Mouse (Mus musculus): Measurements from ENCODE around the gene Ms4a4a. TPM values are rescaled to one million over a fixed set of nuclear protein-coding genes. Genes with fewer than 3 reads are reported as not detected.

Gene Ms4a4a
- polyA plus RNA-seq (2014; fragmentation: Nextera tagmentation; extraction: Ambion mirVana): 2.6 TPM in 1 of 2 replicates, not detected in the other

DNA sequence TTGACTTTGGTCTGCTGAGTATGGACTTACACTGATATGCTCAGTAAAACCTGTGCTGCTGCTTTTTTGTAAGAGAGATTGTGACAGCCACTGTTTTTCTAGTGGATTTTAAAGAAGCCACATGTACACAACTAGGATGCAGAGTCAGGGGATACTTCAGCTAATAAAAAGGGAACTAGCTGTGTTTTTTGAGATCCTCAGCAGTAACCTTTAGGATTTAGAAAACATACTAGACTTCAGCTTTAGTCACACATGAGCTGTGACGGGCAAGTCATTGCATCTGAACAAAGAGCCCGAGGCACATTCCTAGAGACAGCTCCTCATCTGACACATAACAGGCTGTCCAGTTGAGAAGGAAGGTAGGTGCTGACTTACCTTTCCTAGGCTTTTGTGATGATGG, at the start of gene Ms4a4a:
TSS of gene Ms4a4a (plus strand) at position 251 of the 400 bp plus-strand sequence.
- Histone ChIP-seq H3K9ac (replicated peaks; ENCODE audit: low read depth, low read length) (no peak within 1 kb of the TSS), H3K4me2 (ENCODE audit: low read depth, low read length) (no peak within 1 kb of the TSS), H3K4me1 (ENCODE audit: control insufficient read depth, insufficient read depth, low read length) (no peaks in the 10 kb centered on the region), H3K27ac (ENCODE audit: low read depth, low read length) (no peak within 1 kb of the TSS), H3K27me3 (ENCODE audit: control insufficient read depth, insufficient read depth, low read length) (no peaks in the 10 kb centered on the region), H3K4me3 (ENCODE audit: low read depth, low read length) (no peak within 1 kb of the TSS), H3K9me3 (ENCODE audit: control insufficient read depth, low read length) (no peaks in the 10 kb centered on the region), H3K36me3 (ENCODE audit: control insufficient read depth, insufficient read depth, low read length) (no peaks in the 10 kb centered on the region)
- 80% methylated on average over 2 of the region's 2 CpGs for WGBS
- ATAC-seq (ENCODE audit: low read depth): no peak

DNA sequence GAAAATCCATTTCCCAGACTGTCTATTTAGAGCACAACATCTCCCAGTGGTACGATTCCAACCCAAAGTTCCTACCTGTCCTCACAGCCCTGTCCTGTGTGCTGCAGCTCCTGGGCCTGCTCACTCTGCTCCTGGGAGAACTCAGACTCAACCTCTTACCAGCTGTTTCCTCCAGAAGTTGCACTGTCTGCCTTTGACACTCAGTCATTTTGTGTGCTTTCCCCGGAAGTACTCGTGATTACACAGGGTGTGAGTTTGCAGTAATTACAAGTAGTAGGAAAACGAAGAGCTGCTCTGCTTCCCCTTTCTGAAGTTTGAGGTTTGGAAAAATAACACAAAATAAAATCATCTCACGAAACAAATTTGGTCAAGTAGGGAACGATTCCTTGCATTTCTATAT, 39.4 kb upstream of the Ms4a4a start, which contains the start of gene Ms4a7:
TSS of gene Ms4a7 (minus strand) at position 215 of the 400 bp plus-strand sequence.
- WGBS: 84% methylated on average over 6 of the region's 6 CpGs
- ATAC-seq (ENCODE audit: low read depth): no peak

GRCm38 (mm10) chr19:11343147-11343546, 32.2 kb upstream of the Ms4a4a start:
- ATAC-seq (ENCODE audit: low read depth): no peak
- H3K36me3 ChIP-seq (ENCODE audit: control insufficient read depth, insufficient read depth, low read length): no peaks in the 10 kb centered on the region

More for the DNA sequence above, 39.4 kb upstream of the Ms4a4a start, which contains the start of gene Ms4a7:
- Histone ChIP-seq H3K27ac (ENCODE audit: low read depth, low read length) (no peak within 1 kb of the TSS), H3K36me3 (ENCODE audit: control insufficient read depth, insufficient read depth, low read length) (no peaks in the 10 kb centered on the region), H3K9ac (replicated peaks; ENCODE audit: low read depth, low read length) (no peak within 1 kb of the TSS), H3K4me1 (ENCODE audit: control insufficient read depth, insufficient read depth, low read length) (no peaks in the 10 kb centered on the region), H3K27me3 (ENCODE audit: control insufficient read depth, insufficient read depth, low read length) (no peaks in the 10 kb centered on the region), H3K4me2 (ENCODE audit: low read depth, low read length) (no peak within 1 kb of the TSS), H3K4me3 (ENCODE audit: low read depth, low read length) (no peak within 1 kb of the TSS), H3K9me3 (ENCODE audit: control insufficient read depth, low read length) (no peaks in the 10 kb centered on the region)

GRCm38 (mm10) chr19:11343992-11344391, 31.3 kb upstream of the Ms4a4a start:
- no peak overlapping the region for H3K4me3 ChIP-seq (ENCODE audit: low read depth, low read length)
- H3K36me3 ChIP-seq (ENCODE audit: control insufficient read depth, insufficient read depth, low read length): no peaks in the 10 kb centered on the region
- H3K27ac ChIP-seq (ENCODE audit: low read depth, low read length): no peak overlapping the region
- H3K9ac ChIP-seq (replicated peaks; ENCODE audit: low read depth, low read length): no peak overlapping the region
- no peak overlapping the region for H3K4me2 ChIP-seq (ENCODE audit: low read depth, low read length)
- H3K27me3 ChIP-seq (ENCODE audit: control insufficient read depth, insufficient read depth, low read length): no peaks in the 10 kb centered on the region
- ATAC-seq (ENCODE audit: low read depth): no peak
- H3K9me3 ChIP-seq (ENCODE audit: control insufficient read depth, low read length): no peaks in the 10 kb centered on the region
- H3K4me1 ChIP-seq (ENCODE audit: control insufficient read depth, insufficient read depth, low read length): no peaks in the 10 kb centered on the region

More at GRCm38 (mm10) chr19:11343147-11343546, 32.2 kb upstream of the Ms4a4a start:
- Histone ChIP-seq H3K4me3 (ENCODE audit: low read depth, low read length) (no peak overlapping the region), H3K4me1 (ENCODE audit: control insufficient read depth, insufficient read depth, low read length) (no peaks in the 10 kb centered on the region), H3K9me3 (ENCODE audit: control insufficient read depth, low read length) (no peaks in the 10 kb centered on the region), H3K9ac (replicated peaks; ENCODE audit: low read depth, low read length) (no peak overlapping the region), H3K4me2 (ENCODE audit: low read depth, low read length) (no peak overlapping the region), H3K27me3 (ENCODE audit: control insufficient read depth, insufficient read depth, low read length) (no peaks in the 10 kb centered on the region), H3K27ac (ENCODE audit: low read depth, low read length) (no peak overlapping the region)

- Histone ChIP-seq H3K4me2 (ENCODE audit: low read depth, low read length) (no peak overlapping the region), H3K9ac (replicated peaks; ENCODE audit: low read depth, low read length) (no peak overlapping the region), H3K27me3 (ENCODE audit: control insufficient read depth, insufficient read depth, low read length) (no peaks in the 10 kb centered on the region), H3K36me3 (ENCODE audit: control insufficient read depth, insufficient read depth, low read length) (no peaks in the 10 kb centered on the region), H3K27ac (ENCODE audit: low read depth, low read length) (no peak overlapping the region), H3K9me3 (ENCODE audit: control insufficient read depth, low read length) (no peaks in the 10 kb centered on the region), H3K4me1 (ENCODE audit: control insufficient read depth, insufficient read depth, low read length) (no peaks in the 10 kb centered on the region), H3K4me3 (ENCODE audit: low read depth, low read length) (no peak overlapping the region)
- no peak for ATAC-seq (ENCODE audit: low read depth)
- 69% methylated on average over 7 of the region's 7 CpGs for WGBS
These were observed 25.4 kb upstream of the Ms4a4a start for GRCm38 (mm10) chr19:11349698-11350481.

- Histone ChIP-seq H3K27me3 (ENCODE audit: control insufficient read depth, insufficient read depth, low read length) (no peaks in the 10 kb centered on the region), H3K4me1 (ENCODE audit: control insufficient read depth, insufficient read depth, low read length) (no peaks in the 10 kb centered on the region), H3K9ac (replicated peaks; ENCODE audit: low read depth, low read length) (no peak overlapping the region), H3K9me3 (ENCODE audit: control insufficient read depth, low read length) (no peaks in the 10 kb centered on the region), H3K4me2 (ENCODE audit: low read depth, low read length) (no peak overlapping the region), H3K27ac (ENCODE audit: low read depth, low read length) (no peak overlapping the region), H3K36me3 (ENCODE audit: control insufficient read depth, insufficient read depth, low read length) (no peaks in the 10 kb centered on the region), H3K4me3 (ENCODE audit: low read depth, low read length) (no peak overlapping the region)
- WGBS: 61% methylated on average over 3 of the region's 3 CpGs
- ATAC-seq (ENCODE audit: low read depth): no peak
These were observed 23.4 kb upstream of the Ms4a4a start for GRCm38 (mm10) chr19:11351878-11352277.

DNA sequence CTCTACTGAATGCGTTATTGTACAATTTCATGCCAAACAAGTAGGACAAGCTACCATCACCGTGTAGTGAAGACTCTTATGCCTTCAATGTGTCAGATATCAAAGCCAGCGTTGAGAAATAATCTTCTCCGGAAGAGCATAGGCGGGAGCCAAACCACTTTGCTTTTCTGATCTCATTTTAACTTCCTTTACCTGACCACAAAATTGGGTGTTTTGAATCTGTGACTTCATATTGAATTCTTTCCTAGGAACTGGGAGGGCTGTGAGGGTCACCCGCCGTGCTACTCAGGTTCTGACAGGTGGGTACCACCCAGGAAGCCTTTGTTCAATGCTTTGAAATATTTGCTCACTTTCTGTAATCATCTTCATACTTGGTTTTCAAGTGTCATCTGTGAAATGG, 19.6 kb upstream of the Ms4a4a start:
- Histone ChIP-seq H3K27me3 (ENCODE audit: control insufficient read depth, insufficient read depth, low read length) (no peaks in the 10 kb centered on the region), H3K4me1 (ENCODE audit: control insufficient read depth, insufficient read depth, low read length) (no peaks in the 10 kb centered on the region), H3K9me3 (ENCODE audit: control insufficient read depth, low read length) (no peaks in the 10 kb centered on the region), H3K36me3 (ENCODE audit: control insufficient read depth, insufficient read depth, low read length) (no peaks in the 10 kb centered on the region), H3K4me3 (ENCODE audit: low read depth, low read length) (no peak overlapping the region), H3K27ac (ENCODE audit: low read depth, low read length) (no peak overlapping the region), H3K9ac (replicated peaks; ENCODE audit: low read depth, low read length) (no peak overlapping the region), H3K4me2 (ENCODE audit: low read depth, low read length) (no peak overlapping the region)
- no peak for ATAC-seq (ENCODE audit: low read depth)
- 92% methylated on average over 7 of the region's 7 CpGs for WGBS

DNA sequence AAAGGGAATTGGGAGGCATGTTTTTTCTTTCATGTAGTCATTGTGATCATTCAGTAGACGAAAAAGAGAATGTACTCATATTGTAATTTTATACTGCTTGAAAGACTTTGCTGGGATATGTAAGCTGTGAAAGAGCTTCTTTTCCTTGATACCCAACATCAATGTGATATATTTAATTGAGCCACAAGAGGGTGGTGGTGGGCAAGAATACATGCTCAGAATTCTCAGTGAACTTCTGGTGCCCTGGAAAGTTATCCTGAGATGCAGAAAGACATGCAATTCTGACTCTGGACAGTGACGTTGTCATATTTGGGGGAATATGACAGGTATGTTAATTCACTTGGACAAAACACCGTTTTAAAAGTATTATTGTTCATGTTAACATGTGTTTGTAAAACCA, 15.2 kb upstream of the Ms4a4a start:
- Histone ChIP-seq H3K36me3 (ENCODE audit: control insufficient read depth, insufficient read depth, low read length) (no peaks in the 10 kb centered on the region), H3K9me3 (ENCODE audit: control insufficient read depth, low read length) (no peaks in the 10 kb centered on the region), H3K27ac (ENCODE audit: low read depth, low read length) (no peak overlapping the region), H3K4me3 (ENCODE audit: low read depth, low read length) (no peak overlapping the region), H3K27me3 (ENCODE audit: control insufficient read depth, insufficient read depth, low read length) (no peaks in the 10 kb centered on the region), H3K4me1 (ENCODE audit: control insufficient read depth, insufficient read depth, low read length) (no peaks in the 10 kb centered on the region), H3K9ac (replicated peaks; ENCODE audit: low read depth, low read length) (no peak overlapping the region), H3K4me2 (ENCODE audit: low read depth, low read length) (no peak overlapping the region)
- WGBS: 62% methylated on average over 3 of the region's 3 CpGs
- ATAC-seq (ENCODE audit: low read depth): no peak

DNA sequence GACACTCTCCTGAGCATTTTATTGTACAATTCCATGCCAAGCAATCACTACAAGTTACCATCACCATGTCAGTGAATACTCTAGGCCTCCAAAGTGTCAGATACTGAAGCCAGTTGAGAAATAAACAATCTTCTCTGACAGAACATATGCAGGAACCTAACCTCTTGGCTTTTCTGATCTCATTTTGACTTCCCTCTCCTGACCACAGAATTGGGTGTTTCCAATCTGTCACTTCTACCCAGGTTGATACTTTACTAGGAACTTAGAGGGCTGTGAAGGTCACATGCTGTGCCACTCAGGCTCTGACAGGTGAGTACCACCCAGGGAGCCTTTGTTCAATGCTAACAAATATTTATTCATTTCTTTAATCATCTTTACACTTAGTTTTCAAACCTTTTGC, 13.3 kb upstream of the Ms4a4a start:
- Histone ChIP-seq H3K4me1 (ENCODE audit: control insufficient read depth, insufficient read depth, low read length) (no peaks in the 10 kb centered on the region), H3K4me3 (ENCODE audit: low read depth, low read length) (no peak overlapping the region), H3K4me2 (ENCODE audit: low read depth, low read length) (no peak overlapping the region), H3K27me3 (ENCODE audit: control insufficient read depth, insufficient read depth, low read length) (no peaks in the 10 kb centered on the region), H3K9ac (replicated peaks; ENCODE audit: low read depth, low read length) (no peak overlapping the region), H3K27ac (ENCODE audit: low read depth, low read length) (no peak overlapping the region), H3K9me3 (ENCODE audit: control insufficient read depth, low read length) (no peaks in the 10 kb centered on the region), H3K36me3 (ENCODE audit: control insufficient read depth, insufficient read depth, low read length) (no peaks in the 10 kb centered on the region)
- no peak for ATAC-seq (ENCODE audit: low read depth)

Data from neural tube, embryonic 14.5 days (tissue).